Mouse (Mus musculus) hindbrain, postnatal 0 days (tissue): ENCODE measurements around the gene Ctdnep1. TPM values are rescaled to one million over a fixed set of nuclear protein-coding genes. Genes with fewer than 3 reads are reported as not detected.
"Not testable (repeated sequence)": the region's sequence is repeated elsewhere in the genome, so short reads cannot be mapped to it uniquely, and the experiment has no call there.

Experiments used
- ATAC-seq: fragments of 200-750 bp; cut with Nextera tagmentation; 2 replicates; pipeline ENCODE4 v1.8.0; 2017; ENCODE audit warnings: mild to moderate bottlenecking, moderate TSS enrichment, moderate library complexity
- DNase-seq: peaks from one replicate; pipeline ENCODE4 v3.0.0-alpha.2; 2015; ENCODE audit warnings: low spot score
- H3K27ac ChIP-seq: fragments of 300-500 bp; sonication (generic); 2 replicates; pipeline ENCODE4 v1.5.1; 2014; ENCODE audit warnings: mild to moderate bottlenecking
- H3K27me3 ChIP-seq: fragments of 300-500 bp; sonication (generic); 2 replicates; pipeline ENCODE4 v1.6.1; 2014; ENCODE audit warnings: low read length, mixed read lengths; ENCODE audit not compliant: insufficient read depth
- H3K36me3 ChIP-seq: fragments of 300-500 bp; sonication (generic); 2 replicates; pipeline ENCODE4 v1.6.1; 2014; ENCODE audit warnings: low read length, mixed read lengths; ENCODE audit not compliant: insufficient read depth
- H3K4me1 ChIP-seq: fragments of 300-500 bp; sonication (generic); 2 replicates; pipeline ENCODE4 v1.6.1; 2014; ENCODE audit warnings: antibody characterized with exemption, low read length, mixed read lengths; ENCODE audit not compliant: insufficient read depth
- H3K4me2 ChIP-seq: fragments of 300-500 bp; sonication (generic); 2 replicates; pipeline ENCODE4 v1.6.1; 2014; ENCODE audit warnings: low read depth, mild to moderate bottlenecking, low read length, moderate library complexity, mixed read lengths
- H3K4me3 ChIP-seq: fragments of 300-500 bp; sonication (generic); 2 replicates; pipeline ENCODE4 v1.5.1; 2014; ENCODE audit warnings: low read length
- H3K9ac ChIP-seq: fragments of 300-500 bp; sonication (generic); replicated peaks from 2 replicates; pipeline ENCODE4 v1.6.1; 2014; ENCODE audit warnings: mild to moderate bottlenecking, low read length, moderate library complexity, mixed read lengths
- H3K9me3 ChIP-seq: fragments of 300-500 bp; sonication (generic); 2 replicates; pipeline ENCODE4 v1.6.1; 2016; ENCODE audit warnings: low read length, mixed read lengths
- CTCF ChIP-seq: IDR thresholded peaks from 2 replicates; pipeline ENCODE4 v1.5.1; 2016; ENCODE audit warnings: antibody characterized with exemption, control low read depth, low read depth
- WGBS: fragments of 180-500 bp; shearing (Covaris S2); extraction: QIAGEN DNeasy Blood & Tissue Kit; methylation state at CpG from one replicate; pipeline ENCODE4 v1.1.7; 2014; 5-methylcytosine and 5-hydroxymethylcytosine counted together
- polyA plus RNA-seq: library from polyadenylated mRNA; unstranded; fragments of >200 nt; fragmentation: Nextera tagmentation; extraction: Ambion mirVana; gene quantifications from 2 replicates; pipeline ENCODE4 v1.2.1, GENCODE M21; 2015
- total RNA-seq: library from RNA; depleted of rRNA; stranded (reverse); fragments of >200 nt; gene quantifications from 2 replicates; pipeline ENCODE4 v1.2.3, GENCODE M21; 2014

The Ctdnep1 gene
- total and polyA plus RNA-seq, 2 experiments from 2014 or later: 24.7 to 40.9 TPM

GRCm38 (mm10) chr11:69948066-69948762 lies 32.7 kb upstream of the Ctdnep1 start, which contains the start of gene Slc2a4:
Gene Slc2a4, minus strand, starts transcription at chr11:69948188.
- H3K27ac ChIP-seq: peak within 1 kb of the TSS; percentile 48; the same call in 1 of the 2 replicates
- peak within 1 kb of the TSS; percentile 57 for H3K4me2 ChIP-seq
- H3K36me3 ChIP-seq: no peaks in the 10 kb centered on the region
- ATAC-seq (peak; percentile 92), DNase-seq (peak; percentile 90)
- TF ChIP-seq CTCF: no peak
- H3K9ac ChIP-seq: peak within 1 kb of the TSS; percentile 37; the same call in 1 of the 2 replicates
- no peaks in the 10 kb centered on the region for H3K9me3 ChIP-seq
- H3K4me3 ChIP-seq: peak within 1 kb of the TSS; percentile 42
- under 1% methylated on average over 34 of the region's 34 CpGs for WGBS
- H3K27me3 ChIP-seq: peaks cover 9% of the 10 kb centered on the region; the same call in 1 of the 2 replicates
- no peaks in the 10 kb centered on the region for H3K4me1 ChIP-seq

GRCm38 (mm10) chr11:69948763-69949150 lies 32.2 kb upstream of the Ctdnep1 start:
- Histone ChIP-seq H3K27ac (0 out of 2 replicates have a peak overlapping the region, but pooled peaks have one; percentile 11), H3K27me3 (peaks cover 9% of the 10 kb centered on the region; the same call in 1 of the 2 replicates), H3K9me3 (no peaks in the 10 kb centered on the region), H3K4me2 (peak overlapping the region; percentile 57), H3K9ac (0 out of 2 replicates have a peak overlapping the region, but pooled peaks have one; percentile 9), H3K4me3 (peak overlapping the region; percentile 42), H3K4me1 (no peaks in the 10 kb centered on the region), H3K36me3 (no peaks in the 10 kb centered on the region)
- peak; percentile 89 for TF ChIP-seq CTCF
- WGBS: under 1% methylated on average over 14 of the region's 14 CpGs
- ATAC-seq (peak; percentile 69), DNase-seq (peak; percentile 88)

DNA sequence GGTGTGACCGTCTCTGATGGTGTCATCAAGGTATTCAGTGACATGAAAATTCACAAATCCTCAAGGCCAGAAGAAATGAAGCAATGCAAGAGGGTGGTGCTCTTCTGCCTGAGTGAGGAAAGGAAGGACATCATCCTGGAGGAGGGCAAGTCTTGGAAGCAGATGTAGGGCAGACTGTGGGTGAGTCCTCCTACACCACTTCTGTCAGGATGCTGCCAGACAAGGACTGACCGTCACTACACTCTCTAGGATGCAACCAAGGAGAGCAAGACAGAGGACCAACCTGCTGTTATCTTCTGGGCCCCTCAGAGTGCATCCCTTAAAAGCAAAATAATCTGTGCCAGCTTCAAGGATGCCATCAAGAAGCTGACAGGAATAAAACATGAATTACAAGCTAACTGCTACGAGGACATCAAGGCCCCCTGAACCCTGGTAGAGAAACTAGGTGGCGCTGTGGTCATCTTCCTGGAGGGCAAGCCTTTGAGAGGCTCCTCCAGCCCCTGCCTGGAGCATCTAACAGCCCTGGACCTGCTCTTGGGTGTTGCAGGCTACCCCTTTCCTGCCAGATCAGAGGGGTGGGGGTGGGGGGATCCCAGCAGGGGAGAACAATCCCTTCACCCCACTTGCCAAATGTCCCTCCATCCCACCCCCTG lies 30.0 kb upstream of the Ctdnep1 start:
- Histone ChIP-seq H3K27ac (no peak overlapping the region), H3K4me1 (no peaks in the 10 kb centered on the region), H3K36me3 (no peaks in the 10 kb centered on the region), H3K4me3 (no peak overlapping the region), H3K9ac (no peak overlapping the region), H3K4me2 (no peak overlapping the region), H3K27me3 (peaks cover 9% of the 10 kb centered on the region; the same call in 1 of the 2 replicates), H3K9me3 (no peaks in the 10 kb centered on the region)
- ATAC-seq (no peak), DNase-seq (no peak)
- TF ChIP-seq CTCF: peak; percentile 15; the same call in 1 of the 2 replicates
- 44% methylated on average over 4 of the region's 4 CpGs for WGBS

DNA sequence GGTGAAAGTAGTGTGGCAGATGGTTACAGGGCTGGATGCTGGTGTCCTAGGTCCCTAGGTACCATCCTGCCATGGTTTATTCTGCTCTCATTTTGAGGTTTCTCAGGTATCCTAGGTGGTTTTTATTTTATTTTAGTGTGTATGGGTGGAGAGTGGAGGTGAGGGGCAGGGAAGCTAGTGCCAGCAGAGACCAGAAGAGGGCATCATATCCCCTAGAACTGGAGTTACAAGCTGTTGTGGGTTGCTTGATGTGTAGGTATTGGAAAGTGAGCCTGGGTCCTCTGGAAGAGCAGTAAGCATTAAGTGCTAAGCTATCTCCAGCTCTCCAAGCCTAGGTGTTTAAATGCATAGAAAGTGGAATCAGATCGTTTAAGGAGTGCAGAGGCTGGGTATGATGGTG lies 28.7 kb upstream of the Ctdnep1 start:
- Histone ChIP-seq H3K27ac (no peak overlapping the region), H3K4me2 (no peak overlapping the region), H3K9ac (no peak overlapping the region), H3K4me1 (no peaks in the 10 kb centered on the region), H3K9me3 (no peaks in the 10 kb centered on the region), H3K4me3 (no peak overlapping the region), H3K36me3 (no peaks in the 10 kb centered on the region), H3K27me3 (peaks cover 9% of the 10 kb centered on the region; the same call in 1 of the 2 replicates)
- DNase-seq: no peak
- WGBS: 37% methylated on average over 1 of the region's 1 CpGs
- no peak for ATAC-seq
- TF ChIP-seq CTCF: peak; percentile 18; the same call in 1 of the 2 replicates

- Histone ChIP-seq H3K4me1 (no peaks in the 10 kb centered on the region), H3K27me3 (peaks cover 4% of the 10 kb centered on the region; the same call in 1 of the 2 replicates), H3K36me3 (no peaks in the 10 kb centered on the region), H3K4me2 (no peak overlapping the region), H3K27ac (no peak overlapping the region), H3K9me3 (no peaks in the 10 kb centered on the region), H3K9ac (no peak overlapping the region), H3K4me3 (no peak overlapping the region)
- no peak for DNase-seq
- no peak for TF ChIP-seq CTCF
- WGBS: 66% methylated on average over 11 of the region's 11 CpGs
- no peak for ATAC-seq
These were observed 27.6 kb upstream of the Ctdnep1 start for GRCm38 (mm10) chr11:69953267-69953915.

DNA sequence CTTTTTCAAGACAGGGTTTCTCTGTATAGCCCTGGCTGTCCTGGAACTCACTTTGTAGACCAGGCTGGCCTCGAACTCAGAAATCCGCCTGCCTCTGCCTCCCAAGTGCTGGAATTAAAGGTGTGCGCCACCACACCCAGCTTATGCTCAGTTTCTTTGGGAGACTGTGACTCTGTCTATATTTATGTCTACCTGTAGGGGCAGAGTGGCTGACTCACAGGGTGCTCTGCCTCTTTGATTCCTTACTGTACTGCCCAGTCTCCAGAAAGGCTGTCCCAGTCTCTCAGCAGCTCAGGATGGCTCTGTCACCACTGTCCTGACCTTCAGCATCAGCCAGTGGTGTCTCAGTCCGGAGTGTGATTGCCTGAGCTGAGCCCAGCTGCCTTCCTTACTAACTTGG lies 25.3 kb upstream of the Ctdnep1 start:
- H3K4me2 ChIP-seq, H3K4me3 ChIP-seq, H3K36me3 ChIP-seq, ATAC-seq, H3K27me3 ChIP-seq, H3K9me3 ChIP-seq, DNase-seq, H3K4me1 ChIP-seq, H3K9ac ChIP-seq, H3K27ac ChIP-seq: not testable (repeated sequence)
- 74% methylated on average over 4 of the region's 4 CpGs for WGBS
